Mouse (Mus musculus) heart, postnatal 10 days (tissue): ENCODE measurements around the gene Nrm. TPM values are rescaled to one million over a fixed set of nuclear protein-coding genes. Genes with fewer than 3 reads are reported as not detected.

ENCODE experiments used
- DNase-seq, 2 experiments: peaks; one replicate each; pipeline ENCODE4 v3.0.0; 2021
- intact Hi-C: fragments of 180-260 bp; cut with DNase I; formaldehyde crosslinking; loops from one replicate; pipeline ENCODE4 v1.15.1; 2025
- total RNA-seq, 2 experiments: library from RNA; stranded (reverse); gene quantifications; 2 replicates each; pipeline ENCODE4 v1.2.3; 2021

Nrm gene
- total RNA-seq, 2 experiments from 2014 or later = 12.6 to 13.5 TPM

GRCm38 (mm10) chr17:35865481-35866280 lies 4.6 kb downstream of the Nrm start, which contains the start of gene Ppp1r18:
TSS of gene Ppp1r18 (plus strand) at chr17:35865593.
- DNase-seq = peak; percentile 85
- intact Hi-C loops = no loop called here

DNA sequence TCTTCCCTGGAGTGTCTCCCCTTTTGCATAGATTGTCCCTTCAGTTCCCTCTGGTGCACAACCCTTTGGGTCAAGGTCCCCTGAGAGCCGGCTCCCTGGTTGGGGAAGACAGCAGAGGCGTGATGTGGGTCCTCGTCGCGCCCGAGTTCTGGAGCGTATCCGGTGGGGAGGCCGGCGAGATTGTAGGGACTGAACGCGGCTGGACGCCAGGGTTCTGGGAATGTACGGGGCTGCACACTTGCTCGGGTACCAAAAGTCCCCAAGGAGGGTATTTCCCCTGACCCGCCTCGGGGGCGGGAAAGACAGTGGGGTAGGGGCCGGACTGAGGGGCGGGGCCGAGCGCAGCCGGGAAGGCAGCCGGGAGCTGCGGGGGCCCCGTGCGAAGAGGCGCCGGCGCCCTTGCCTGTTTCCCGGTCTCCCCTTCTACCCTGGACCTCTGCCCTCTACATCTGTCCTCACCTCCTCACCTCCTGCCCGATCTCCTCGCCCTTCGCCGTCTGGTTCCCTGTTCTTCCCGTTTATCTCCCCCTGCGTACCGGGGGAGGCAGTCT lies 5.2 kb downstream of the Nrm start:
- DNase-seq = peak; percentile 84 to 86
- intact Hi-C loops = no loop called here

DNA sequence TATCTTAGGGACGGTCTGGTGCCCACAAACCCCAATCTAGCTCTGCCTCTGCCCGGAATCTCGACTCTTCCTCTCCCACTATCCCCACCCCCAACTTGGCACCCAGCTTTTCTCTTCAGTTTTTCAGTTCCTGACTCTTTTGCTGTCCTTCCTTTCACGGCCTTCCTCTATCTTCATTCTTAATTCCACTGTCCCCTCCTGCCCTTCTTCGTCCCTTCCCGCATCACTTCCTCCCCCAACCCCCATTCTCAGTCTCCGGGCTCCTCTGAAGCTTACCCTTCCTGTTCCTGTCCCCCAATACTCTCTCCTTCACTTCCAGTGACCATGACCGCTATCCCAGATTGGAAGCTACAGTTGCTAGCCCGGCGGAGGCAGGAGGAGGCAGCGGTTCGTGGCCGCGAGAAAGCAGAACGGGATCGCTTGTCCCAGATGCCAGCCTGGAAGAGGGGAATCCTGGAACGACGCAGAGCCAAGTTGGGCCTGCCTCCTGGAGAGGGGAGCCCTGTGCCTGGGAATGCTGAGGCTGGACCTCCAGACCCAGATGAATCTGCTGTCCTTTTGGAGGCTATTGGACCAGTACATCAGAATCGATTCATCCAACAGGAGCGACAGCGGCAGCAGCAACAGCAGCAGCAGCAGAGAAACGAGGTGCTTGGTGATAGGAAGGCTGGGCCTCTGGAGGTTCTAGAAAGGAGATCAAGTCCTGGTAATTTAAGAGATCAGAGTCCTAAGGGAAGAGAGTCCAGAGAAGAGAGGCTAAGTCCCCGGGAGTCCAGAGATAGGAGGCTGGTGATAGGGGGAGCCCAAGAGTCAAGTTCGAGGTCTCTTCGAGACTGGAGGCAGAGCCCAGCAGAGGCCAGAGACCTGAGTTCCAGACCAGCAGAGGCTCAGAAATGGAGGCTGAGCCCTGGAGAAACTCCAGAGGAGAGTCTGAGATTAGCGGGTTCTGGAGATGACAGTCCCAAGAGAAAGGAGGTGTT lies 6.1 kb downstream of the Nrm start:
- intact Hi-C loops = no loop called here
- DNase-seq = peak; percentile 62 to 63

- intact Hi-C loops = no loop called here
- DNase-seq = peak; percentile 41 to 43
These were observed 7.2 kb downstream of the Nrm start for GRCm38 (mm10) chr17:35868165-35868820.

DNA sequence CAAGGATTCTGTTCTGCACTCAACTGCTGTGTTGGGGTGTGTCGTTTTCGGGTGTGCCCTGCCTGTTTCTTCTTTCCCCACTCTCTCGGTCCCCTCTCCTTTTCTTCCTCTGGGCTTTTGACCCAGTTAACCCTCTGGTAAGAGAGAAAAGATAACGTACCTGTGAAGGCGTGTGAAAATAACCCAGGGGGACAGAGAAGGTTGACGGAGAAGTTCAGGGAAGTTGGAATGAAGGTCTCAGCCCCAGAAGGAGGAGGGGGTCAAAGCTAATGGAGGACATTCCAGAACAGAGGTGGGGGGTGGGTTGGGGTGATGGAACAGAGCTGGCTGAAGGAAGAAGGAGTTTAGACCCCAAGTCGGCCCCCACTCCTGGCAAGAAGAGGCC lies 7.8 kb downstream of the Nrm start:
- intact Hi-C loops = no loop called here
- peak in 1 of 2 experiments; percentile 27 for DNase-seq

GRCm38 (mm10) chr17:35869346-35870067 lies 8.4 kb downstream of the Nrm start:
- intact Hi-C loops = no loop called here
- DNase-seq = peak; percentile 53 to 57

DNA sequence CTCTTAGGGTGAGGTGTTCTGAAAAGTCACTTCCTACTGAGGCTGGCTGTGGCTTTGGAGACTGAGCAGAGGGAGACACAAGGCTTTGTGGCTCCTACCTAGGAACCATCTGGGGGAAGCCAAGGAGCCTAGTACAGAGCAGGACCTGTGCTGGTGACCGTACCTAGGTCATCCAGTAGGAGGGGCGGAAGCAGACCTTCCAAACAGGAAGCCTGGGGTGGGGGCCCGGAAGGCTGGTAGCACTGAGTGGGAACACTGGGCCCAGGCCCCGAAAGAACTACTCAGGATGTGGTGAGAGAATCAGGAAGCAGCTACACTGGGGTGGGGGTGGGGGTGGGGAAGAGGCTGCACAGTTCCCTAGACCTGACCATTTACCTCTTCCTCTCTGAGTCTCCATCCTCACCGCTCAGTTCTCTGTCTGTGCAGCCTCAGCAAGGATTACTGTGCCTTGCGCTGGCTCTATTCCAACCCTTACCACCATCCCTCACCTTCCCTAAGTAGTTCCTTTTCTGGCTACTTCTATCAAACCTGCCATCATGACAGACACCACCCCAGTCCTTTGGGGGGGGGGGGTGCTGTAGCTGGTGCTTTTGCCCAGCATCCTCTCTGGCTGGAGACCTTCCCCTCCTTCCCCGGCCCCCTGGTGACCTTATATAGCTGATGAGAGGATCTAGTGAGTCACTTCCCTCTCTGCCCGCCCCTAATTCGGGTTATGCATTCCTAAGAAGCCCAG lies 9.2 kb downstream of the Nrm start:
- DNase-seq = peak; percentile 77 to 81
- intact Hi-C loops = no loop called here

DNA sequence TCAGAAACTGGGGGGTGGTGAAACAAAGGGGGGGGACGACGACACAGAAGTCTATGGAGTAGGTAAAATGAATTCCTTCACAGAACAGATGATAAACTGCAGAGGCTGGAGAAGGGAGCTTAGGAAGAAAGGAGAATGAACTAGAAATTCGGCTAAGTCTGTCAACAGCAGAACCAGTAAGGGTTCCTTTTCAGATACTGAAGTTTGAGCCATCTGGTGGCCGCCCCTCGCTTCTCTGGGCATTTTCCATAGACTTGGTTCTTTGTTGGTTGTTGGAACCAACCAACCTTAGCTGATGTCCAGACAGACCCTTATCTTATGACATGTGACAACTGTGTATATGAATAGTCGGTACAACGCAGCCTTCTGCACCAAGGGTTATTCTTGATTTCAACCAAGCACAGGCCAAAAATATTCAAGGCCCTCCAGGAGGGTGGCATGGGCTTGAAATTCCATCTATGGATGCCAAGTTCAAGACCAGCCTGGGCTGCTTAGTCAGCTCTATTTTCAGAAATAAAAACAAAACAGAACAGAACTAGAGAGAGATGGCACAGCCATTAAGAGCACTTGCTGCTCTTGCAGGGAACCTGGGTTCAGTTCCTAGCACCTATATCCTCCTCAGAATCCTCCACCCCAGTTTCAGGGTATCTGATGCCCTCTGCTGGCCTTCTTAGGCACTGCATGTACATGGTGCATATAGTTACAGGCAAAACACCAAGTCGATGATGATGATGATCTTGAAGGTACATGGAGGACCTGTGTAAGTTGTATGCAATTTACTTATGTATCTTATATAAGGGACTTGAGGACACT lies 10.0 kb downstream of the Nrm start:
- intact Hi-C loops = no loop called here

DNA sequence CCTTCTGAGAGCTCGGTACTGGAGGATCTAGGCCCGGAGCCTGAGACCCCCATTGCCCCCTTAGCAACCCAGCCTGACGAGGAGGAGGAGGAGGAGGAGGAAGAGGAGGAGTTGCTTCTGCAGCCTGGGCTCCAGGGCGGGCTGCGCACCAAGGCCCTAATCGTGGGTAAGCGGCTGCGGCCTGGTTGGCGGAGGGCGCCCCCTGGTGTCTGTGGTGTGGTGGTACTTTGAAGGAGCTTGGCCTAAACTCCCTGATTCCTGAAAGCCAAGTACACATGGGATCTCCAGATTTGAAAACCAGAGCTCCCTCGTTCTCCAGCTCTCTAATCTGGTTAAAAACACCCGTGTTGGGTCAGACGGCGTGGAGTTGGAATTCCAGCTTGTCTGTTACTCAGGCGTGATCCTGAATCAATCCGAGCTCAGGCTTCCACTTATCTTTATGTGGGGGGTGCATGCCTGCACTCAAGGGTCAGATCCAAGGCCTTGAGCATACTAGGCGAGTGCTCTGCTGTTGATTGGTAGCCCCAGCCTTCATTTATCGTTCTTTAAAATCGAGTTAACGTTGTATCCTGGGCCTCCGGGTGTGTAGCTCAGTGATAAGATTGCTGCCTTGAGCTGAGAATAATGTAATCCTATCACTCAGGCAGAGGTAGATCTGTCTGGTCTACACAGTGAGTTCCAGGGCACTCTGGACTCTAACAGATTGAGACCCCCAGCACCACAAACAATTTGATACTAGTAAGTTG lies 12.8 kb downstream of the Nrm start:
- DNase-seq = peak; percentile 92 to 96
- intact Hi-C loops = loop anchor here (1.0 to 2.0 kb wide), 2 partner anchors 38 to 135 kb away; no protein-coding TSS in a partner anchor

More for the DNA sequence above, 10.0 kb downstream of the Nrm start:
- peak in 1 of 2 experiments; percentile 62 for DNase-seq

DNA sequence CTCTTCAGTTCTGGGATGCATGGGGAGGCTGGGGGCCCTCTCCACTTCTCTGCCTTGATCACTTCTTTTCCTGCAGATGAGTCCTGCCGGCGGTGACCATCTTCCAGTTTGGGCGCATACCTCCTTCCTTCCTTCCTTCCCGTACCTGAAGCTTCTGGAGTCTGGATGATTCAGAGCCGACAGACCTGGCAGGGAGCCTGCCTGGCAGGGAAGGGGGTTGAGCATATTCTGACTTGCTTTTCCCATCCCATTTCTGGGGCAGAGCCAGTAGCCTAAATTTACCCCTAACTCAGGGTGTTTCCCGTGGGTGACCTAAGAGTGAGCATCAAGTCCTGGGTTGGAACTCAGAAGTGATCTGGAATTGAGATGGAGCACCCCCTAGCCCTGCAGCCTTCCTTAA lies 13.6 kb downstream of the Nrm start:
- intact Hi-C loops = loop anchor here (2.0 kb wide), 1 partner anchor 136 kb away; no protein-coding TSS in a partner anchor
- no peak for DNase-seq

- peak; percentile 95 to 98 for DNase-seq
- intact Hi-C loops = loop anchor here (2.0 kb wide), 1 partner anchor 17 kb away; the partner anchor contains the start of gene 2310061I04Rik
These were observed 18.3 kb downstream of the Nrm start, which contains the start of gene Dhx16 for GRCm38 (mm10) chr17:35879245-35880057. TSS of gene Dhx16 (plus strand) at chr17:35879819.

DNA sequence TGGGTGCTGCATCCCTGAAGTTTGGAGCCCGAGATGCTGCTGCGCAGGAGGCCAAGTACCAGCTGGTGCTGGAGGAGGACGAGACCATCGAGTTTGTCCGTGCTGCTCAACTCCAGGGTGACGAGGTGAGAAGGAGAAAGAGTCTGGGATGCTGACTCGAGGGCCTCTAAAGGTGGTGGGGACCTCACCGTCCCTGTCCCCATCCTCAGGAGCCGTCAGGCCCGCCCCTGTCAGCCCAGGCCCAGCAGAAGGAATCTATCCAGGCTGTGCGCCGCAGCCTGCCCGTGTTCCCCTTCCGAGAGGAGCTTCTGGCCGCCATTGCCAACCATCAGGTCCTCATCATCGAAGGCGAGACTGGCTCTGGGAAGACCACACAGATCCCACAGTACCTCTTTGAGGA lies 21.8 kb downstream of the Nrm start:
- DNase-seq = no peak
- intact Hi-C loops = no loop called here

DNA sequence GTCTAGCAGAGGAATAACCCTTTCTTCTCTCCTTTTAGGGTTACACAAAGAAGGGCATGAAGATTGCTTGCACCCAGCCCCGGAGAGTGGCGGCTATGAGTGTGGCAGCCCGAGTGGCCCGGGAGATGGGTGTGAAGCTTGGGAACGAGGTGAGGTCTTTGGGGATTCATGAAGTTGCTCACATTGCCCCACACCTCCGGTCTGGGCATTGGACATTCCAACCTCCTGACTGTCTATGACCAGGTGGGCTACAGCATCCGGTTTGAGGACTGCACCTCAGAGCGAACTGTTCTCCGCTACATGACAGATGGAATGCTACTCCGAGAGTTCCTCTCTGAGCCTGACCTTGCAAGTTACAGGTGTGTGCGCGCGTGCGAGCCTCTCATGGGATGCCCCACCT lies 22.7 kb downstream of the Nrm start:
- intact Hi-C loops = no loop called here
- no peak for DNase-seq

DNA sequence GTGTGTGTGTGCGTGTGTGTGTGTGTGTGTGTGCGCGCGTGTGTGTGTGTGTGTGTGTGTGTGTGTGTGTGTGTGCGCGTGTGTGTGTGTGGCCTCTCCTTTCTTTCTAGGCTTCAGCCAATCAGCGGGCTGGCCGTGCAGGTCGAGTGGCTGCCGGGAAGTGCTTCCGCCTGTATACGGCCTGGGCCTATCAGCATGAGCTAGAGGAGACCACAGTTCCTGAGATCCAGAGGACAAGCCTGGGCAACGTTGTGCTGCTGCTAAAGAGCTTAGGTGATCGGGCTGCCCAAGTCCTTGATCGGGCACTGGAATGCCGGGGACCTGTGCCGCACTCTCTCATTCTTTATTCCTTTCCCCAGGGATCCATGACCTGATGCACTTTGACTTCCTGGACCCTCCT lies 26.6 kb downstream of the Nrm start:
- no peak for DNase-seq
- intact Hi-C loops = no loop called here

DNA sequence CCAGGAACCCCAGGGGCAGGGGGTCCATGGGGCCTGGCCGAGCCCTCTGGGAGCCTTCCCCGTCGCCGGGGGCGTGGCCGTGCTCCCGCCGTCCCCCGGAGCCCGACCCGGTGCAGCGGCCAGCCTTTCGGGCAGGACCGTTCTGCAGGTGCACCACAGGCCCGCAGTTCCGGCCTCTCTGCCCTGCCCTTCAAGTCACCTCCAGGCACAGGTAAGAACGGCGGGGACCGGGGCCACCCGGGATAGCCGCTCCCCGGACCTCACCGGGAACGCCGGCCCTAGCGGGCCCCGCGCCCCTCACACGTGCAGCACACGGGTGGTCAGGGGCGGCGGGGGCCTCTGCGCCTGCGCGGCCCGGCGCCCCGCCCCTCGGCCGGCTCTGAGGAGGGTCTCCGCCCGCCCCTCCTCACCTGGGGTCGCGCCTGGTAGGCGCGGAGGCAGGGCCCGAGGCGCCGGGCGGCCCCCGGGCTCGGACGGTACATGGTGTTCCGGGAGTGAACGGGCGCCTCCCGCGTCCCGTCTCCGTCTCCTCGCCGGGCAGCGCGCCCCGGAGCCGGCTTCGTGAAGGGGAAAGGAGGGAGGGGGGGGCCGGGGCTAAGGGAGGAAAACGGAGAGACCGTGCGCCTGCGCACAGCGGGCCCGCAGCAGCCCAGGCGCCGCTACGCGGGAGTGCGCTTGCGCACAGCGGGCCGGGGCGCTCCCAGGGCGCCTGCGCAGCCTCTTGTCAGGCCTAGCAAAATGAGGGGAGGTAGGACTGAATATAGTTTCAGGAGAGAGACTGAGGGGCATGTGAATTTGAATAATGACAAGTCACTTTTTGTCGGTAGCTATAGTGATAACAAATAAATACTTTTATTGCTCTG lies 35.9 kb downstream of the Nrm start, which contains the start of gene 2310061I04Rik:
Gene 2310061I04Rik (minus strand): TSS at position 651 of the 863 bp plus-strand sequence.
- intact Hi-C loops = loop anchor here (2.0 kb wide), 1 partner anchor 16 kb away; no protein-coding TSS in a partner anchor

More for the DNA sequence above, 35.9 kb downstream of the Nrm start, which contains the start of gene 2310061I04Rik:
- peak; percentile 94 for DNase-seq
